Mouse (Mus musculus) adrenal gland, adult (tissue): ENCODE results near the gene Aldh3a2.

ENCODE experiments used
- DNase-seq, 2 experiments: peaks; one replicate each; pipeline ENCODE4 v3.0.0; 2022 to 2023; ENCODE audit warnings: low spot score in 1 of 2; ENCODE audit not compliant: inconsistent age in 2 of 2

The Aldh3a2 gene

DNA sequence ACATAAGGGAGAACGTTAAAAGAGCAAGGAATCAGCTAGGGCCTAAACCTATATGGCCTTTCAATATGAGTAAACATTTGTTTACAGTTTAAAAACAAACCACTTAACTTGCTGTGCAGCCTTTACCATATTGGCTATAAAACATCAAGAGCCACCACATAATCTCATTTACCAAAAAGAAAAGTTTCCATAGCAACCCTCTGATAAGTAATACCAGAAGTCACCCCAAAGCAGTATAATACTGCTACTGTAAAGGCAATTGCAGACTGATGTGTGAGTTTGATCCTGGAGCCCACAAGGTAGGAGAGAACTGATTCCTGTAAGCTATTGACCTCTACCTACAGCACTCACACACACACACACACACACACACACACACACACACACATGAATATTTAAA is 7.2 kb upstream of the Aldh3a2 start:
- no peak for DNase-seq

GRCm38 (mm10) chr11:61273928-61274327 is 6.7 kb upstream of the Aldh3a2 start:
- no peak for DNase-seq

DNA sequence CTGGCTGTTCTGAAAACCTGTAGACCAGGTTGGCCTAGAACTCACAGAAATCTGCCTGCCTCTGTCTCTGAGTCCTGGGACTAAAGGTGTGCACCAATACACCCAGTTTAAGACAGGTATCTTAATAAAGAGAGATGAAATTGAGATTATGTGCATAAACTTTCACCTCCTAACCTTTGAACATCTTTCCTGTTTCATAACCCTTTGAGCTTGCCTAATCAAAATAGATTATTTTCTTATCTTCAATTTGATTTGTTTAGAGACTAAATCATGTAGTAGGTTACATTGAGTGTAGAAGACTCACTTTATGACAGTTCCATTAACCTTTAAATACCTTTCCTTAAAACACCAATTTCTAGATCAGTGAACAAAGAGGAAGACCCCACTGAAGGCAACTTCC is 4.3 kb upstream of the Aldh3a2 start:
- no peak for DNase-seq

- DNase-seq, result no peak
Measured at GRCm38 (mm10) chr11:61270406-61270805, 3.1 kb upstream of the Aldh3a2 start.

GRCm38 (mm10) chr11:61268626-61269349 is 1.5 kb upstream of the Aldh3a2 start:
- DNase-seq, result no peak

DNA sequence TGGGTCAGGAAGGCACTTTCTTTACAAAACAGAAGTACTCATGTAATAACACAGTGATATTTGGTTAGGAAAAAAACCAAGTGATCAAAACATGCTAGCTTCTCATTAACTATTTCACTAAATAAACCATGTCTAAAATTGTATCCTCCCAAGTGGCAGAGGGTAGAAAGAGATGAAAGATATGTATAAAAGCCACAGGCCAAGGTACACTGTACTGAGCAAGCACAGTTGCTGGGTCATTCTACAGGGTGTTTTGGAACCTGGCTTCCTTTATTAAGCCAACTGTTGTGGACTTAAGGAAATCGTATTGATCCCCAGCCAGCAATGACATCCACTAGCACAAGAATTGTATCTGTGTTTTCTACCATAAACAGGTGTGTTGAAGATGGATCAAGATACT is 3.4 kb downstream of the Aldh3a2 start:
- no peak for DNase-seq

GRCm38 (mm10) chr11:61262516-61262915 is 4.7 kb downstream of the Aldh3a2 start:
- no peak for DNase-seq

- DNase-seq, result no peak
Measured at GRCm38 (mm10) chr11:61259106-61259505, 8.2 kb downstream of the Aldh3a2 start.

- no peak for DNase-seq
Measured at GRCm38 (mm10) chr11:61252807-61253206, 14.5 kb downstream of the Aldh3a2 start.

DNA sequence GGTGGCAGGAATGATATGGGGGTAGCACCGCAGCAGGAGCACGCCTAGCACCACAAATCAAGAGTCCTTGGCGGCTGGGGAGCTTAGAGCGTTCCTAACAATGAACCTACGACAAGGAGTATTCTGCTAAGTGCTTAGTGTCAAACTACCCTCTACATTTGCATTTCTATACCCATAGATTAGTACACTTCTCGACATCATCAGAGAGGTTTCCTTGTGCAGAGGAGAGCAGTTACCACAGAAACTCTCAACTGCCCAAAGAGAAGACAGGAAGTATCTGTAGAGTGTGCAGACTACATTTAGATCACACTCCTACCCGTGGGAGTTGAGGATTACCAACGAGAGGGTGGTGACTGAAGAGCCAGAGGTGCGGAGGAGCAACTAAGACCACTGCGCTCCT is 15.5 kb downstream of the Aldh3a2 start:
- DNase-seq, result no peak

DNA sequence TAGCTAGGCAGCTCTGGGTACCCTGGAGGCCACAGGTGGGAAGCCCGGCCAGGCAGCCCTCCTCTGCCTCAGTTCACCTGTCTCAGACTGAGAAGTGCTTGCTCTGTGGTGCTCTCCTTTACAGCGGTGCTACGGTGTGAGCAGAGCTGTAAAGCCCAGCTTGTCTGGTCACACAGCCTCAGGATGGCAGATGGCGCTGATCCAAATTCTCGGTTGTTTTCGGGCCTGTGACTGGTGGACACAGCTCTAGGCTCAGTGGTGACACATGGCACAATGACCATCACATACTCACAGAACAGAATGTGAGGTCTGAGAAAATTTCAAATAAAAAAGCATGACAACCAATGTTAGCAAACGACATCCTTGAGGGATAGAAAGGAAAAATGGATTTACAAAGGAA is 22.9 kb downstream of the Aldh3a2 start:
- DNase-seq, result no peak

DNA sequence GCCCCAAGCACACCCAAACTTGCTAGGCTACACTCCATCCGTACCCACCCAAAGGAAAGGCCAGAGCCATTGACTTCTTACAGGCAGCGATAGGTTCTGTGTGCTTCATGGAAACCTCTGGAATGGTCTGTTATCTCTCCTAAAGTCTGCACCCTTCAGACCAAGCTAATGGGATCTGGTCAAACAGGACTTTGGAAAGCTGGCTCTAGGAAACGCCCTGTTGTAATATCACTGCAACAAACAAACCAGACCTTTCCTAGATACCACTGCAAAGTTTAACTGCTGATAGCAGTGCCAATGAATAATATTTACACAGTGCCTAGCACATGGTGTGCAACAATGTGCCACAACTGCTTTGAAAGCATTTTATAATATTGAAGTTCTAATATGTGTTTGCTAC is 31.2 kb downstream of the Aldh3a2 start:
- DNase-seq, result no peak

DNA sequence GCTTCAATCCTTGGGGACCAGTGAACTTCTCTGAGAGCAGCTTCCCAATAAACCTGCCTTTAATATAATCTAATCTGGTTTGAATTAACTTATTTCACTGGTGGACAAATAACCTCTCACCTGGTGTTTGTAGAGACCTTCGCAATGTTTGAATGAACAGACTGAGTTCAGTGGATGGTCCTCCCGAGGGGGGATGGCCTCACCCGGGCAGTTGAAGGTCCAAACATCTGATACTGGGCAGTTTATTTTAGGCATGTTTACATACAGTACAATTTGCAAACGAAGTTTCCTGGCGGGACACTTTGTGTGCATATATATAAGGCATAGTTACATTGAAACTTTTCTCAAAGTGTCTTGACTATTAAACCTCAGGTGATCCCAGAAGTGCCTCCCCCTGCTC is 33.1 kb downstream of the Aldh3a2 start:
- DNase-seq, result no peak

GRCm38 (mm10) chr11:61231329-61231728 is 35.9 kb downstream of the Aldh3a2 start:
- peak; percentile 52 to 85 for DNase-seq

GRCm38 (mm10) chr11:61228406-61228805 is 38.9 kb downstream of the Aldh3a2 start:
- DNase-seq, result no peak

DNA sequence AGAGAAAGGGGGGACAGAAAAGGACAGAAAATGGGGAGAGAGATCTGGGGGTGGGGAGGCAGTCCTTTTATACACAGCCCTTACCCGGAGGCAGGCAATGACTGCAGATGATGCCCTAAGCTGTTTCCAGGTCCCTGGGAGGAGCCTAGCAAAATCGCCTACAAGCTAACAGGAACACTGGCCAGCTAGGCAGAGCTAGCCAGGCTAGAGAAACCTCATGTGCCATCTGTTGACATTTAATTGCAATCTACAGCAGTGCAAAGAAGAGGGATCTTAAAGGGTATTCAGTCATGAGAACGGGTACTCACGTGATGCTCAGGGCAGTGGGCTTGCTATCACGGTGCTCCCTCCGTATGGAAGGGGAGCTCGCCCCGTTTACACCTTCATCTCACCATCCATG is 39.4 kb downstream of the Aldh3a2 start:
- DNase-seq, result no peak

- DNase-seq, result no peak
Measured at GRCm38 (mm10) chr11:61225941-61226412, 41.3 kb downstream of the Aldh3a2 start.

DNA sequence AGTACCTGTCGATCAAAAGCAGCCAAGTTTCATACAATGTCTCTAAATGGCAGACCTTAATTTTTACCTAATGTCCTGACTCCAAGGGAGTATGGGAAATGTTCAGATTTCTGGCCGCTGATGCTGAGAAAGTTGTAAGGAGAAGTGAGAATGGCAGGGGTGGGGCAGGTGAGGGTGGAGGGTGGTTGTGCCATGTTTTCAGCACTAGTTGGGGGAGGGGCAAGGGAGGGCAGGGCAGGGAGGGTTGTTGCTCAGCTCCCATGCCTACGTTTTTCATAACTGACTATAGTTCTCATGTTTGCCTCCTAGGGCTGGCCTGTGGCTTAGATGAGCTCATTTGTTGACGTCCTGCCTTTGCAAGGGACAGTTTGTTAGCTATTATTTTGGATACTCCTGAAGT is 41.8 kb downstream of the Aldh3a2 start:
- no peak for DNase-seq

- DNase-seq, result no peak
Measured at GRCm38 (mm10) chr11:61224907-61225306, 42.4 kb downstream of the Aldh3a2 start.

GRCm38 (mm10) chr11:61224234-61224744 is 43.0 kb downstream of the Aldh3a2 start:
- DNase-seq, result no peak

DNA sequence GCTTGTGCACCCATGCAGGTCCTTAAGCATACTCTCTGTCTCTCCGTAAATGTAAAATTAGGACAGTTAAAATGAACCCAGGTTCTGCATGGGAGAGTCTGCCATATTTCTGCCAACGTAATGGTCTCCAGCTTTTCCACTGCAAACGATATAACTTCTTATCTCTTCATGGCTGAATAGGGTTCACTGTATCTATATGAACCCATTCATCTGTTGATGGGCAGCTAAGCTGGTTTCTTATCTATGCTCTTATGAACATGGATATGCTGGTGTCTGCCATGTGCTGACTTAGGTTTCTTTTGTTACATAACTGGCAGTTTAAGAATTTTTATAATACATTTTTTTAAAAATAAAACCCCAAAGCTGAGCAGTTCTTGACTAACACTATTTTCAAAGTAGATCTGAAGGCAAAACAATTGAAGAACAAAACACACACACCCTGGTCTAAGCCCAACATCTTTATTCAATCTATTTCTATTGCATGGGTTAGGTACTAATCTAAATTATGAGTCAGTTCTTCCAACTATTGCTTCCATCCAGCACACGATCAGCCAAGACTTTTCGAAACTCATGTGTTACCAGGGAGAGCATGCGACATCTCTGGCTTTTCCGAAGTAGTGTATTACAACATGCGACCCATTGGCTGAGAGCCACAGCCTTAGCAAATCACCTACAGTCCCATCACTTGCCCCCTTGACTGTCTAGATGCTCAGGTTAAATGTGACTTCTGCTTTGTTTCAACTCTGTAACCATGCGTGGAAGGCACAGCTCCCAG is 44.1 kb downstream of the Aldh3a2 start:
- DNase-seq, result peak in 1 of 2 experiments; percentile 36

DNA sequence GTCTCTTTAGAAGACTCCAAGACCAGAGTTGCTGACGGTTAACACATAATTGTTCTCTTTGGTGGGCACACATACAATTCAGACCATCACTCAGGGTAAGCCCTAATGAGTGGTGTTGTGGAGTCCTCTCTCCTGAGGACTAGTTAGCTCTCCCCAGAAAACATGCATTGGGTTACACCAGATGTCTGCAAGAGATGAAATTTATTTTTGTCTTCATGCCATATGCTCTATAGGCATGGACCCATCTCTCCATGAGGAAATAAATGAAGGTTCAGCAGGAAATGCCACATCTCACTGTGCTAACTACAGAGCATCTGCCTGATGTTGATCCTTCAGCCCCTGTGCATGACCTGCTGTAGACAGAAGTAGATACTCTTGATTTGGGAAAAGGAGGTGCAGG is 45.3 kb downstream of the Aldh3a2 start:
- no peak for DNase-seq
